Mouse (Mus musculus): ENCODE measurements around the gene Klhdc7b.

- no peak for TF ChIP-seq CTCF (IDR thresholded peaks at IDR 0.05; ENCODE audit: extremely low read depth, insufficient read depth, insufficient read length, insufficient replicate concordance)
- no peak for TF ChIP-seq POLR2A (IDR thresholded peaks at IDR 0.05; ENCODE audit: low read depth, low read length)
These were observed 25.4 kb downstream of the Klhdc7b start, which contains the start of gene Syce3 for GRCm38 (mm10) chr15:89410118-89410517.

Measured in spleen, adult 2 months (tissue).